Mouse (Mus musculus) heart, embryonic 14.5 days (tissue): ENCODE measurements around the gene Gpam. TPM values are rescaled to one million over a fixed set of nuclear protein-coding genes. Genes with fewer than 3 reads are reported as not detected.

Experiments
- ATAC-seq: fragments of 200-750 bp; cut with Nextera tagmentation; 2 replicates; pipeline ENCODE4 v1.8.0; 2017; ENCODE audit warnings: low read depth, moderate TSS enrichment; ENCODE audit not compliant: insufficient number of reproducible peaks, insufficient read depth, low FRiP score
- H3K27ac ChIP-seq, 2 experiments: fragments of 200-500 bp in 1 of 2; fragments of 300-500 bp in 1 of 2; sonication (generic) in 1 of 2; replicated peaks in 1 of 2; 2 replicates each; pipeline ENCODE4 v1.5.1; 2012 to 2014; ENCODE audit warnings: low read depth in 2 of 2, low read length in 2 of 2, control low read depth in 1 of 2, mild to moderate bottlenecking in 1 of 2, mixed read lengths in 1 of 2; ENCODE audit not compliant: control insufficient read depth in 1 of 2, insufficient read depth in 1 of 2
- H3K27me3 ChIP-seq: fragments of 300-500 bp; sonication (generic); 2 replicates; pipeline ENCODE4 v1.6.1; 2014; ENCODE audit warnings: mild to moderate bottlenecking, low read length, control low read depth; ENCODE audit not compliant: control insufficient read depth, insufficient read depth
- H3K36me3 ChIP-seq: fragments of 300-500 bp; sonication (generic); 2 replicates; pipeline ENCODE4 v1.6.1; 2014; ENCODE audit warnings: mild to moderate bottlenecking, control low read depth, low read length, mixed read lengths; ENCODE audit not compliant: control insufficient read depth, insufficient read depth
- H3K4me1 ChIP-seq, 2 experiments: fragments of 200-500 bp in 1 of 2; fragments of 300-500 bp in 1 of 2; sonication (generic) in 1 of 2; 2 replicates each; pipeline ENCODE4 v1.6.1; 2012 to 2014; ENCODE audit warnings: low read length in 2 of 2, control low read depth in 1 of 2, mixed read lengths in 1 of 2; ENCODE audit not compliant: control insufficient read depth in 2 of 2, insufficient read depth in 2 of 2
- H3K4me2 ChIP-seq: fragments of 300-500 bp; sonication (generic); 2 replicates; pipeline ENCODE4 v1.6.1; 2014; ENCODE audit warnings: mild to moderate bottlenecking, low read length
- H3K4me3 ChIP-seq, 2 experiments: fragments of 200-500 bp in 1 of 2; fragments of 300-500 bp in 1 of 2; sonication (generic) in 1 of 2; 2 replicates each; pipeline ENCODE4 v1.5.1; 2012 to 2014; ENCODE audit warnings: low read length in 2 of 2, mild to moderate bottlenecking in 2 of 2, control low read depth in 1 of 2, low read depth in 1 of 2, moderate library complexity in 1 of 2; ENCODE audit not compliant: control insufficient read depth in 1 of 2, insufficient read depth in 1 of 2
- H3K9ac ChIP-seq: fragments of 300-500 bp; sonication (generic); 2 replicates; pipeline ENCODE4 v1.6.1; 2014; ENCODE audit warnings: mild to moderate bottlenecking, low read length
- H3K9me3 ChIP-seq: fragments of 300-500 bp; sonication (generic); 2 replicates; pipeline ENCODE4 v1.6.1; 2016; ENCODE audit warnings: low read length, control low read depth; ENCODE audit not compliant: control insufficient read depth
- WGBS: fragments of 180-500 bp; shearing (Covaris S2); extraction: QIAGEN DNeasy Blood & Tissue Kit; methylation state at CpG from one replicate; pipeline ENCODE4 v1.1.7; 2014; 5-methylcytosine and 5-hydroxymethylcytosine counted together
- polyA plus RNA-seq: library from polyadenylated mRNA; unstranded; fragments of >200 nt; fragmentation: Nextera tagmentation; extraction: Ambion mirVana; gene quantifications from 2 replicates; pipeline ENCODE4 v1.2.1, GENCODE M21; 2014

Gpam gene
- polyA plus RNA-seq, 1 experiment from 2014 or later: 11.1 TPM

- Histone ChIP-seq H3K36me3 (peaks cover 93% of the 10 kb centered on the region), H3K27ac (no peak overlapping the region), H3K4me1 (no peaks in the 10 kb centered on the region), H3K4me2 (no peak overlapping the region), H3K9ac (no peak overlapping the region), H3K9me3 (no peaks in the 10 kb centered on the region), H3K4me3 (no peak overlapping the region), H3K27me3 (no peaks in the 10 kb centered on the region)
- WGBS: 83% methylated on average over 3 of the region's 3 CpGs
- no peak for ATAC-seq
Observed at GRCm38 (mm10) chr19:55073004-55073403, 54.0 kb downstream of the Gpam start.

- Histone ChIP-seq H3K4me1 (no peaks in the 10 kb centered on the region), H3K27me3 (no peaks in the 10 kb centered on the region), H3K9ac (no peak overlapping the region), H3K4me2 (no peak overlapping the region), H3K27ac (no peak overlapping the region), H3K36me3 (peaks cover 65% of the 10 kb centered on the region), H3K9me3 (no peaks in the 10 kb centered on the region), H3K4me3 (no peak overlapping the region)
- 88% methylated on average over 8 of the region's 8 CpGs for WGBS
- ATAC-seq: no peak
Observed at GRCm38 (mm10) chr19:55069054-55069453, 58.0 kb downstream of the Gpam start.

GRCm38 (mm10) chr19:55063272-55063671 is 63.8 kb downstream of the Gpam start:
- Histone ChIP-seq H3K9ac (no peak overlapping the region), H3K27me3 (no peaks in the 10 kb centered on the region), H3K36me3 (peaks cover 13% of the 10 kb centered on the region), H3K4me3 (no peak overlapping the region), H3K9me3 (peaks cover 7% of the 10 kb centered on the region; the same call in 1 of the 2 replicates), H3K27ac (no peak overlapping the region), H3K4me1 (peaks cover 5 to 8% of the 10 kb centered on the region in 2 experiments; a peak in 2 of 4 replicates), H3K4me2 (no peak overlapping the region)
- WGBS: 37% methylated on average over 6 of the region's 6 CpGs
- no peak for ATAC-seq

- H3K27ac ChIP-seq: no peak overlapping the region
- H3K4me1 ChIP-seq: peaks cover 5 to 8% of the 10 kb centered on the region in 2 experiments; a peak in 2 of 4 replicates
- H3K9me3 ChIP-seq: peaks cover 7% of the 10 kb centered on the region; the same call in 1 of the 2 replicates
- H3K9ac ChIP-seq: no peak overlapping the region
- no peak for ATAC-seq
- peaks cover 9% of the 10 kb centered on the region; the same call in 1 of the 2 replicates for H3K36me3 ChIP-seq
- H3K4me3 ChIP-seq: no peak overlapping the region
- no peaks in the 10 kb centered on the region for H3K27me3 ChIP-seq
- WGBS: 84% methylated on average over 8 of the region's 8 CpGs
- no peak overlapping the region for H3K4me2 ChIP-seq
Observed at GRCm38 (mm10) chr19:55062501-55062900, 64.5 kb downstream of the Gpam start.

- 27% methylated on average over 5 of the region's 5 CpGs for WGBS
- H3K9ac ChIP-seq: no peak overlapping the region
- H3K27ac ChIP-seq: no peak overlapping the region
- H3K4me2 ChIP-seq: no peak overlapping the region
- no peaks in the 10 kb centered on the region for H3K27me3 ChIP-seq
- H3K36me3 ChIP-seq: peaks cover 5% of the 10 kb centered on the region; the same call in 1 of the 2 replicates
- ATAC-seq: no peak
- peaks cover 7% of the 10 kb centered on the region; the same call in 1 of the 2 replicates for H3K9me3 ChIP-seq
- H3K4me1 ChIP-seq: peaks cover 5 to 8% of the 10 kb centered on the region in 2 experiments; a peak in 2 of 4 replicates
- H3K4me3 ChIP-seq: no peak overlapping the region
Observed at GRCm38 (mm10) chr19:55061951-55062350, 65.1 kb downstream of the Gpam start.

- ATAC-seq: no peak
- H3K4me2 ChIP-seq: peak overlapping the region; percentile 76
- WGBS: 12% methylated on average over 14 of the region's 14 CpGs
- H3K9me3 ChIP-seq: peaks cover 7% of the 10 kb centered on the region; the same call in 1 of the 2 replicates
- peak overlapping the region; percentile 53; the same call in 1 of the 2 replicates for H3K9ac ChIP-seq
- no peak overlapping the region for H3K27ac ChIP-seq
- H3K4me3 ChIP-seq: peak overlapping the region; percentile 32 to 36
- H3K27me3 ChIP-seq: no peaks in the 10 kb centered on the region
- peaks cover 5 to 8% of the 10 kb centered on the region in 2 experiments; a peak in 2 of 4 replicates for H3K4me1 ChIP-seq
- 0 out of 2 replicates have a peak, but pooled peaks cover under 1% of the 10 kb centered on the region for H3K36me3 ChIP-seq
Observed at GRCm38 (mm10) chr19:55061447-55061901, 65.6 kb downstream of the Gpam start.

GRCm38 (mm10) chr19:55060964-55061363 is 66.1 kb downstream of the Gpam start:
- H3K4me3 ChIP-seq: peak overlapping the region in 1 of 2 experiments; percentile 32; a peak in 1 of 4 replicates
- 3% methylated on average over 7 of the region's 7 CpGs for WGBS
- H3K27me3 ChIP-seq: no peaks in the 10 kb centered on the region
- H3K4me1 ChIP-seq: peaks cover 5 to 8% of the 10 kb centered on the region in 2 experiments; a peak in 2 of 4 replicates
- H3K9ac ChIP-seq: no peak overlapping the region
- ATAC-seq: no peak
- peak overlapping the region; percentile 76 for H3K4me2 ChIP-seq
- no peaks in the 10 kb centered on the region for H3K36me3 ChIP-seq
- no peak overlapping the region for H3K27ac ChIP-seq
- peaks cover 7% of the 10 kb centered on the region; the same call in 1 of the 2 replicates for H3K9me3 ChIP-seq

- no peaks in the 10 kb centered on the region for H3K27me3 ChIP-seq
- no peak overlapping the region for H3K4me2 ChIP-seq
- peaks cover 7% of the 10 kb centered on the region; the same call in 1 of the 2 replicates for H3K9me3 ChIP-seq
- H3K4me1 ChIP-seq: peaks cover 4 to 5% of the 10 kb centered on the region in 2 experiments; a peak in 2 of 4 replicates
- H3K27ac ChIP-seq: no peak overlapping the region
- 45% methylated on average over 5 of the region's 5 CpGs for WGBS
- H3K36me3 ChIP-seq: no peaks in the 10 kb centered on the region
- ATAC-seq: no peak
- no peak overlapping the region for H3K4me3 ChIP-seq
- H3K9ac ChIP-seq: no peak overlapping the region
Observed at GRCm38 (mm10) chr19:55057483-55057882, 69.6 kb downstream of the Gpam start.
